Mouse (Mus musculus) MEL (cell line): Measurements from ENCODE around the gene Copz2. TPM values are rescaled to one million over a fixed set of nuclear protein-coding genes. Genes with fewer than 3 reads are reported as not detected.
"Not testable (repeated sequence)": the region's sequence is repeated elsewhere in the genome, so short reads cannot be mapped to it uniquely, and the experiment has no call there.

ENCODE experiments used
- DNase-seq: peaks from one replicate; pipeline ENCODE4 v3.0.0; 2011; ENCODE audit warnings: low read depth, low spot score
- H3K27ac ChIP-seq: 2 replicates; pipeline ENCODE4 v1.5.1; 2012; ENCODE audit warnings: low read depth, mild to moderate bottlenecking, control low read depth, low read length, moderate library complexity; ENCODE audit not compliant: control insufficient read depth
- H3K27me3 ChIP-seq, 2 experiments: fragments of 150-350 bp in 1 of 2; sonication (generic) in 1 of 2; 2 replicates each; pipeline ENCODE4 v1.6.1; 2012; ENCODE audit warnings: low read length in 2 of 2, mild to moderate bottlenecking in 2 of 2, improper control_type of control experiment in 1 of 2, moderate library complexity in 1 of 2; ENCODE audit not compliant: insufficient read depth in 2 of 2, control insufficient read depth in 1 of 2
- H3K36me3 ChIP-seq, 2 experiments: 2 replicates each; pipeline ENCODE4 v1.6.1; 2012 to 2014; ENCODE audit warnings: low read length in 2 of 2, improper control_type of control experiment in 1 of 2, inconsistent platforms in 1 of 2, mild to moderate bottlenecking in 1 of 2; ENCODE audit not compliant: insufficient read depth in 2 of 2, control insufficient read depth in 1 of 2
- H3K4me1 ChIP-seq, 2 experiments: fragments of 150-350 bp in 1 of 2; sonication (generic) in 1 of 2; 2 replicates each; pipeline ENCODE4 v1.6.1; 2012; ENCODE audit warnings: low read length in 2 of 2, improper control_type of control experiment in 1 of 2, mild to moderate bottlenecking in 1 of 2; ENCODE audit not compliant: insufficient read depth in 2 of 2, control insufficient read depth in 1 of 2
- H3K4me3 ChIP-seq, 2 experiments: fragments of 150-350 bp in 1 of 2; sonication (generic) in 1 of 2; 2 replicates each; pipeline ENCODE4 v1.5.1; 2012; ENCODE audit warnings: low read depth in 2 of 2, low read length in 2 of 2, mild to moderate bottlenecking in 2 of 2, moderate library complexity in 2 of 2, control low read depth in 1 of 2, improper control_type of control experiment in 1 of 2; ENCODE audit not compliant: control insufficient read depth in 1 of 2, insufficient read depth in 1 of 2
- H3K79me2 ChIP-seq: 2 replicates; pipeline ENCODE4 v1.6.1; 2012; ENCODE audit warnings: mild to moderate bottlenecking, low read length, moderate library complexity; ENCODE audit not compliant: control insufficient read depth, poor library complexity, insufficient read depth
- H3K9ac ChIP-seq: 2 replicates; pipeline ENCODE4 v1.6.1; 2012; ENCODE audit warnings: low read depth, mild to moderate bottlenecking, control low read depth, low read length, moderate library complexity; ENCODE audit not compliant: control insufficient read depth, poor library complexity, severe bottlenecking
- H3K9me3 ChIP-seq: fragments of 150-350 bp; sonication (generic); replicated peaks from 2 replicates; pipeline ENCODE4 v1.6.1; 2012; ENCODE audit warnings: mild to moderate bottlenecking, low read length, improper control_type of control experiment, moderate library complexity; ENCODE audit not compliant: insufficient read depth
- CHD2 ChIP-seq: IDR thresholded peaks from 2 replicates; pipeline ENCODE4 v1.6.1; 2011; ENCODE audit warnings: low read length, improper control_type of control experiment
- ETS1 ChIP-seq: IDR thresholded peaks from 2 replicates; pipeline ENCODE4 v1.6.1; 2012; ENCODE audit warnings: low read depth, mild to moderate bottlenecking, inconsistent platforms, low read length, improper control_type of control experiment, moderate library complexity
- POLR2AphosphoS2 ChIP-seq: IDR thresholded peaks from 2 replicates; pipeline ENCODE4 v1.6.1; 2011; ENCODE audit warnings: low read length, improper control_type of control experiment
- POLR2AphosphoS5 ChIP-seq: IDR thresholded peaks from 2 replicates; pipeline ENCODE4 v1.6.1; 2012; ENCODE audit warnings: low read depth, borderline replicate concordance, mild to moderate bottlenecking, inconsistent platforms, low read length, moderate library complexity, mixed read lengths
- RCOR1 ChIP-seq: IDR thresholded peaks from 2 replicates; pipeline ENCODE4 v1.6.1; 2012; ENCODE audit warnings: low read depth, mild to moderate bottlenecking, inconsistent platforms, low read length, improper control_type of control experiment
- USF1 ChIP-seq: IDR thresholded peaks from 2 replicates; pipeline ENCODE4 v1.6.1; 2014; ENCODE audit warnings: low read depth, mild to moderate bottlenecking, inconsistent platforms, low read length, improper control_type of control experiment, moderate library complexity
- ZKSCAN1 ChIP-seq: IDR thresholded peaks from 2 replicates; pipeline ENCODE4 v1.6.1; 2012; ENCODE audit warnings: low read depth, mild to moderate bottlenecking, inconsistent platforms, low read length, improper control_type of control experiment, moderate library complexity
- ZMIZ1 ChIP-seq: IDR thresholded peaks from 2 replicates; pipeline ENCODE4 v1.6.1; 2012; ENCODE audit warnings: low read depth, mild to moderate bottlenecking, inconsistent platforms, low read length, improper control_type of control experiment, moderate library complexity
- polyA plus RNA-seq, 2 experiments: library from polyadenylated mRNA; stranded (reverse) in 1 of 2; unstranded in 1 of 2; fragments of >175 nt in 1 of 2; fragments of >200 nt in 1 of 2; gene quantifications; 2 replicates each; pipeline versions ENCODE4 v1.2.1 to v1.2.4; 2012; ENCODE audit warnings: low replicate concordance in 2 of 2, low read depth in 1 of 2; ENCODE audit not compliant: insufficient read length in 2 of 2, insufficient read depth in 1 of 2, missing spikeins in 1 of 2
- total RNA-seq: library from RNA; depleted of rRNA; stranded (reverse); fragments of 300-350 nt; gene quantifications from 2 replicates; pipeline ENCODE4 v1.2.3, GENCODE M21; 2012

Copz2 gene
- total and polyA plus RNA-seq, 3 experiments: 2.1 to 6.3 TPM; not detected in 1

DNA sequence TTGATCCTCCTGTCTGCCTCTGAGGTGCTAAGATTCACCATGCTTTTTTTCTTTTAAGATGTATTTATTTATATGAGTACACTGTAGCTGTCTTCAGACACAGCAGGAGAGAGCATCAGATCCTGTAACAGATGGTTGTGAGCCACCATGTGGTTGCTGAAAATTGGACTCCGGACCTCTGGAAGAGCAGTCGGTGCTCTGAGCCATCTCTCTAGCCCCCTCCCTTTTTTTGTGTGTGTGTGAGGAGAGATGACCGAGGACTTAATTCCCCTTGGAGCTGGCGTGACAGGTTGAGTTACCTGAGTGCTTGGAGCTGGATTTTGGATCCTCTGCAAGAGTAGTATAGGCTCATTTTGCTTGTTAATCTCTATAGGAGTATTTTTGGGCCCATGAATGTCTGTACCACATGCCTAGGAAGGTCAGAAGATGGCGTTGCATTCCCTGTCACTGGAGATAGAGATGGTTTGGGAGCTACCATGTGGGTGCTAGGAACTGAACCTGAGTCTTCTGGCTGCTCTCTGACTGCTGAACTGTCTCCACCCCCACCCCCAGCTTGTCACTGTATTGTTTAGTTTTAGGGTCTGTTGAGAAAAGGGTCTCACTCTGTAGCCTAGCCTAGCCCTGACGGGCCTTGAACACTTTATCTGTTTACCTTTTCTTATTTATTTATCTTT lies 40.0 kb upstream of the Copz2 start:
- Histone ChIP-seq H3K27ac (no peak overlapping the region), H3K9ac (no peak overlapping the region), H3K4me3 (no peak overlapping the region), H3K79me2 (no peaks in the 10 kb centered on the region), H3K9me3 (no peaks in the 10 kb centered on the region), H3K4me1 (peaks cover 3 to 4% of the 10 kb centered on the region in 2 experiments; a peak in 2 of 4 replicates), H3K27me3 (no peaks in the 10 kb centered on the region), H3K36me3 (peaks cover 12 to 35% of the 10 kb centered on the region in 2 experiments)
- TF ChIP-seq POLR2AphosphoS2: peak; percentile 42; the same call in 1 of the 2 replicates
- no peak for TF ChIP-seq ZMIZ1
- no peak for TF ChIP-seq RCOR1
- no peak for TF ChIP-seq USF1
- DNase-seq: no peak

DNA sequence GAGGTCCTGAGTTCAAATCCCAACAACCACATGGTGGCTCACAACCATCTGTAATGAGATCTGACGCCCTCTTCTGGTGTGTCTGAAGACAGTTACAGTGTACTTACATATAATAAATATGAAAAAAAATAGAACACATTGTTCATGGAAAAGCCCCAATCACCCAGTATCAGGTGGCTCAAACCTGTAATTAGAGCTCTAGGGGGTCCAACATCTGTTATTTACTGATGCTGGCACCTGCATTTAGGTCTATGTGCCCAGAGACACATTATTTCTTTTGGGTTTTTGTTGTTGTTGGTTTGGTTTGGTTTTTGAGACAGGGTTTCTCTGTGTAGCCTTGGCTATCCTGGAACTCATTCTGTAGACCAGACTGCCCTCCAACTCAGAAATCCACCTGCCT lies 38.5 kb upstream of the Copz2 start:
- H3K27ac ChIP-seq, DNase-seq, H3K4me3 ChIP-seq, H3K9me3 ChIP-seq, H3K27me3 ChIP-seq, H3K4me1 ChIP-seq, H3K79me2 ChIP-seq, H3K9ac ChIP-seq: not testable (repeated sequence)
- TF ChIP-seq POLR2AphosphoS2: 0 out of 2 replicates have a peak, but pooled peaks have one; percentile 7
- peaks cover 0 to 28% of the 10 kb centered on the region in 2 experiments; a peak in 2 of 4 replicates for H3K36me3 ChIP-seq

GRCm38 (mm10) chr11:96813455-96813854 lies 36.2 kb upstream of the Copz2 start:
- TF ChIP-seq CHD2 (no peak), POLR2AphosphoS5 (no peak), ETS1 (no peak), ZKSCAN1 (no peak), POLR2AphosphoS2 (peak; percentile 15; the same call in 1 of the 2 replicates)
- H3K4me3 ChIP-seq: no peak overlapping the region
- H3K36me3 ChIP-seq: peaks cover 0 to 27% of the 10 kb centered on the region in 2 experiments; a peak in 2 of 4 replicates
- no peak for DNase-seq
- no peaks in the 10 kb centered on the region for H3K79me2 ChIP-seq
- H3K9ac ChIP-seq: no peak overlapping the region
- no peak overlapping the region for H3K27ac ChIP-seq
- no peaks in the 10 kb centered on the region for H3K9me3 ChIP-seq
- H3K27me3 ChIP-seq: no peaks in the 10 kb centered on the region
- no peaks in the 10 kb centered on the region for H3K4me1 ChIP-seq
